Mouse (Mus musculus): ENCODE measurements around the gene Gm15737. TPM values are rescaled to one million over a fixed set of nuclear protein-coding genes. Genes with fewer than 3 reads are reported as not detected.
A peak's percentile ranks its signal among the peaks of the same experiment; 100 is the strongest.

Gm15737 gene
- polyA plus RNA-seq, 1 experiment from 2014 or later = 0.04 TPM

DNA sequence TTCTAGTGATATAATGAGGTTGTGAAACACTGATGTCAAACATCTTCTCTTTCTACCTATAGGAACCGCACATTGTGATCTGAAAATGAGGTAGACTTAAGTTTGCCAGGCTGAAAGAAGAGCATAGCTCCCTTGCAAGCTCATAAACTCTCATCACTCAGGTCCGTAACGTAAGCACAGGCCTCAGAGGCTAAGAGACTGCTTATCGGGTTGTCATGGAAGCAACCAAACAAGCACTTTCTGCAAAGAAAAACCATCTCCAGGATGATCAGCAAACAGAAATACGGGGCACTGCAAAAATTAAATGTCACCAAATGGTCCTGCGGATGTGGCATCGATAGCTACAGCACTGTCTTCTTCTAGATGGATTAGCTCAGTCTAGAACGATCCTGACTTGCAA is 23.3 kb upstream of the Gm15737 start:
- Histone ChIP-seq H3K4me3 (ENCODE audit: low read length) (no peak overlapping the region), H3K36me3 (ENCODE audit: insufficient read depth, low read length) (peaks cover 28% of the 10 kb centered on the region), H3K9me3 (ENCODE audit: low read length) (no peaks in the 10 kb centered on the region), H3K4me2 (replicated peaks; ENCODE audit: low read depth, low read length) (no peak overlapping the region), H3K4me1 (ENCODE audit: insufficient read depth, low read length) (no peaks in the 10 kb centered on the region), H3K27me3 (ENCODE audit: insufficient read depth, low read length) (no peaks in the 10 kb centered on the region), H3K9ac (replicated peaks; ENCODE audit: low read length) (no peak overlapping the region), H3K27ac (ENCODE audit: low read length) (no peak overlapping the region)
- ATAC-seq (ENCODE audit: low FRiP score, low TSS enrichment) = no peak
- WGBS = 88% methylated on average over 8 of the region's 8 CpGs

DNA sequence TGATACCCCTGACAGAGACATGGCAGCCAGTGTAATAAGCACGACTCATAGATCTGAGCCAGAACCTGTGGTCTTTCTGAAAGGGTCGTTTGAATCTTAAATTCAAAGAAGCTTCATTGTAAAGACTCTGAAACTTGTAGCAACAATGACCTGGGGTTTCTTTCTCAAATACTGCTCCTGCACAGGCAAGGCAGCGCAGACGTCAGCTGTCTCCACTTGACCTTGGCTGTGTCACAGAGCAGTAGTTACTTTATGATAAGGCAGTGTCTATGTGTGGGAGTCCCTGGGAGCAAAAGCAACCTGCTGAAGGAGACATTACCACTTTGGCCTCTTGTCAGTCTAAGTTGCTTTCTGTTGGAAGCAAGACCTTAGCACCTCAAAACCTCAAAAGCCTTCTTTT is 22.5 kb upstream of the Gm15737 start:
- 55% methylated on average over 4 of the region's 4 CpGs for WGBS
- no peaks in the 10 kb centered on the region for H3K9me3 ChIP-seq (ENCODE audit: low read length)
- H3K27ac ChIP-seq (ENCODE audit: low read length) = no peak overlapping the region
- peaks cover 28% of the 10 kb centered on the region for H3K36me3 ChIP-seq (ENCODE audit: insufficient read depth, low read length)
- no peak overlapping the region for H3K4me2 ChIP-seq (replicated peaks; ENCODE audit: low read depth, low read length)
- no peak overlapping the region for H3K4me3 ChIP-seq (ENCODE audit: low read length)
- no peaks in the 10 kb centered on the region for H3K27me3 ChIP-seq (ENCODE audit: insufficient read depth, low read length)
- ATAC-seq (ENCODE audit: low FRiP score, low TSS enrichment) = no peak
- H3K9ac ChIP-seq (replicated peaks; ENCODE audit: low read length) = no peak overlapping the region
- no peaks in the 10 kb centered on the region; the same call in 1 of the 2 replicates for H3K4me1 ChIP-seq (ENCODE audit: insufficient read depth, low read length)

DNA sequence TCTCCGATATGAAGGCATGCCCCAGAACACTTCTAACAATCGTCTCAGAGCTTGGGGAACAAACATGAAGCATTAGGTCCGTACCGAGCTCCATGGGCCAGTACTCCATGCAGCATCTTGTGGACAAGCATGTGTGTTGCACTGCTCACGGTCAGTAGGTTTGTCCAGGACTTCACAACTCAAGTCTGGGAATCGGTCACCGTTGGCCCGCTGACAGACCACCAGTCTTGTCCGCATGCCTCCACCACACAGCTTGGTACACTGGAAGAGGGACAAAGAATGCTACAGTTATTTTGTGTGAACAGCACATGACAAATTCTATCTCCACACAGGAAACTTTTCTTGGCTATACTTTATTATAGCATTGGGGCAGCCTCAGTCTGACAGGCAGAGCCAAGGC is 19.9 kb upstream of the Gm15737 start:
- Histone ChIP-seq H3K4me1 (ENCODE audit: insufficient read depth, low read length) (no peaks in the 10 kb centered on the region; the same call in 1 of the 2 replicates), H3K9me3 (ENCODE audit: low read length) (no peaks in the 10 kb centered on the region), H3K36me3 (ENCODE audit: insufficient read depth, low read length) (peaks cover 30% of the 10 kb centered on the region), H3K9ac (replicated peaks; ENCODE audit: low read length) (no peak overlapping the region), H3K27me3 (ENCODE audit: insufficient read depth, low read length) (no peaks in the 10 kb centered on the region), H3K4me3 (ENCODE audit: low read length) (no peak overlapping the region), H3K4me2 (replicated peaks; ENCODE audit: low read depth, low read length) (no peak overlapping the region), H3K27ac (ENCODE audit: low read length) (no peak overlapping the region)
- ATAC-seq (ENCODE audit: low FRiP score, low TSS enrichment) = no peak
- WGBS = 90% methylated on average over 9 of the region's 9 CpGs

DNA sequence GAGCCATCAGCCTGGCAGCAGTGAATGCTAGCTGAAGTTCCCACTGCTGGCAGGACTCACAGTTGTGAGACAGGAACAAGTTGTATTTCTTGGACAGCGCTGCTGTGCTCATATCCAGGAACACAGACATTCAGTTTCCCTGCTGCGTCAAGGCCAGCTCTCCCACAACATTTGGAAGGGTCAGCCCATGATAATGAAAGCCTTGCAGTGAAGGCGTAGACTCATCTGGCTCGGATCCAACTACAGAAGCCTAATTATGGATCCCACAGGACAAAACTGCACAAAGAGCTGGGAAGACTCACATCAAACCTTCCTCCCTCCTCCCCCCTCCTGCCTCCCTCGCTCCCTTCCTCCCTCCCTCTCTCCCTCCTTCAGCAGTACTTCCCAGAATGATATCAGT is 18.9 kb upstream of the Gm15737 start:
- Histone ChIP-seq H3K9me3 (ENCODE audit: low read length) (no peaks in the 10 kb centered on the region), H3K4me2 (replicated peaks; ENCODE audit: low read depth, low read length) (no peak overlapping the region), H3K36me3 (ENCODE audit: insufficient read depth, low read length) (peaks cover 26% of the 10 kb centered on the region), H3K9ac (replicated peaks; ENCODE audit: low read length) (no peak overlapping the region), H3K4me3 (ENCODE audit: low read length) (no peak overlapping the region), H3K27me3 (ENCODE audit: insufficient read depth, low read length) (no peaks in the 10 kb centered on the region), H3K27ac (ENCODE audit: low read length) (peak overlapping the region; percentile 11; the same call in 1 of the 2 replicates), H3K4me1 (ENCODE audit: insufficient read depth, low read length) (no peaks in the 10 kb centered on the region; the same call in 1 of the 2 replicates)
- ATAC-seq (ENCODE audit: low FRiP score, low TSS enrichment) = peak; percentile 82
- 51% methylated on average over 5 of the region's 5 CpGs for WGBS

DNA sequence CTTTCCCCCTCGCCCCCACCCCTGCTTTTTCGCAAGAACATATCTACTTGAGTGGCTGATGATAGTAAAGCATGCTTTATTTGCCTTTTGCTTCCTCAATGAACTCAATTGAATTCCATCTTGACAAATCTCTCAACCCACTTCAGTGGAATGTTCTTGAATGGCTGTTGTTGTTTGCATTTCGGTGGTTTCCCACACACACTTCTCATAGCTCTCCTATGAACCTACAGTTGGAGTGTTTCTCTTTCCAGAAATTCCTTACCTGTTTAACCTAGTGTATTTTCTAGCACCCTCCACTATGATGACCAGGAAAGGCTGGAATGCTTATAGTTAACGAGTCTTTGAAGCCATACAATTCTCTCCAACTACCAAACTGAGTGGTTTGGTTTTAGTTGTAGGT is 14.3 kb upstream of the Gm15737 start:
- no peaks in the 10 kb centered on the region for H3K27me3 ChIP-seq (ENCODE audit: insufficient read depth, low read length)
- no peak overlapping the region for H3K4me3 ChIP-seq (ENCODE audit: low read length)
- no peaks in the 10 kb centered on the region for H3K9me3 ChIP-seq (ENCODE audit: low read length)
- H3K4me1 ChIP-seq (ENCODE audit: insufficient read depth, low read length) = peaks cover 21% of the 10 kb centered on the region
- no peak overlapping the region for H3K9ac ChIP-seq (replicated peaks; ENCODE audit: low read length)
- no peak for ATAC-seq (ENCODE audit: low FRiP score, low TSS enrichment)
- H3K4me2 ChIP-seq (replicated peaks; ENCODE audit: low read depth, low read length) = no peak overlapping the region
- H3K27ac ChIP-seq (ENCODE audit: low read length) = no peak overlapping the region
- WGBS = 86% methylated on average over 4 of the region's 4 CpGs
- peaks cover 25% of the 10 kb centered on the region for H3K36me3 ChIP-seq (ENCODE audit: insufficient read depth, low read length)

DNA sequence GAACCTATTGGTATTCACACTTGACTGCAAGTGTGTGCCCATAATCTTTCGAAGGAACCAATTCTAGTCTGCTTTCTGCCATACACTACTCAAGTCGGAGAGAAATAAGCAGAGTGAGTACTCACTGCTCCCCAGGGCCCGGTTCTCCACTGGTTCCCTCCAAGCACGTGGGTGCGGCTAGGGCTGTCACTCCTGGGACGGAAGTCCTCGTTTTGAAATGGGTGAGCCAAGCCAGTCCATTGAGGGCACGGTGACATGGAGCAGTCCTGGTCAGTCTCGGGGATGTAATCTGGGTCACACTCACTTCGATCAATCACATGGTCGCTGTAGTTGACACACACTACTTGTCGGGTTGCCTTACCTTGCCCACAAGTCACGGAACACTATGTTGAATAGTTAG is 11.4 kb upstream of the Gm15737 start:
- Histone ChIP-seq H3K4me3 (ENCODE audit: low read length) (no peak overlapping the region), H3K27ac (ENCODE audit: low read length) (peak overlapping the region; percentile 17; the same call in 1 of the 2 replicates), H3K4me2 (replicated peaks; ENCODE audit: low read depth, low read length) (no peak overlapping the region), H3K27me3 (ENCODE audit: insufficient read depth, low read length) (no peaks in the 10 kb centered on the region), H3K36me3 (ENCODE audit: insufficient read depth, low read length) (peaks cover 29% of the 10 kb centered on the region), H3K4me1 (ENCODE audit: insufficient read depth, low read length) (peaks cover 25% of the 10 kb centered on the region), H3K9me3 (ENCODE audit: low read length) (no peaks in the 10 kb centered on the region), H3K9ac (replicated peaks; ENCODE audit: low read length) (no peak overlapping the region)
- WGBS = 89% methylated on average over 13 of the region's 13 CpGs
- no peak for ATAC-seq (ENCODE audit: low FRiP score, low TSS enrichment)

DNA sequence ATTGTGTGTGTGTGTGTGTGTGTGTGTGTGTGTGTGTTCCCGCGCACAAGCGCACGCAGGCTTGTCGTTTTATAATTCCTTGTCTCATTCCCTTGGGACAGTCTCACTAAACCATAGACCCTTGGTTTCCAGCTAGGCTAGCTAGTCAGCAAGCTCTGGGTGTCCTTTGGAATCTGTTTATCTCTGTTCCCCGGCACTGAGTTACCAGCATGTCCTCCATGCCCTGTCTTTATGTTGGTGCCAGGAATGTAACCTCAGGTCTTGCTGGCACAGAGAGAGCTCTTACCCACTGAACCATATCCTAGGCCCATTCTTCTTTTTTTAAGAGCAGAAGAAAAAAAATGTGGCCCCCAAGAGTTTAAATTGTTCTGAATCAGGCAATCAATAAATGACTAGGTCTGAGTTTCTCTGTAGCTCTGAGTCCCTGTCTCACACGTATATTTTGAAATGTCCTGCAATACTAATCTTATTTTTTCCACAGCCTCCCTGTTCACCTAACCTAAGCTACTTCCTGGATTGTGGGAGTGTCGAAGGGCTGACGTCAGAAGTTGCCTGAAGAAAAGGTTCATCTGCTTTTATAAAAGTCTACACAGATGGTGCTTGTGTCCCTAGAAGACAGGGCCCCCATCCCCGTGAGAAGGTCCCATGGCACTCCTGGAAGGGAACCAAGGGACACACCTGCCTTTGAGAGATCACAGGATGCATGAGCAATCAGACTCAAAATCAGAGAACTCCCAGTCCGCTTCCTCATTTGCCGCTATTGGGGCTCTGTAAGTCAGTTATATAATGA is 10.2 kb upstream of the Gm15737 start:
- H3K4me3 ChIP-seq (ENCODE audit: low read length) = no peak overlapping the region
- H3K4me1 ChIP-seq (ENCODE audit: insufficient read depth, low read length) = peaks cover 25% of the 10 kb centered on the region
- H3K27me3 ChIP-seq (ENCODE audit: insufficient read depth, low read length) = no peaks in the 10 kb centered on the region
- H3K9me3 ChIP-seq (ENCODE audit: low read length) = no peaks in the 10 kb centered on the region
- H3K27ac ChIP-seq (ENCODE audit: low read length) = peak overlapping the region; percentile 61; the same call in 1 of the 2 replicates
- WGBS = 73% methylated on average over 12 of the region's 12 CpGs
- H3K36me3 ChIP-seq (ENCODE audit: insufficient read depth, low read length) = peaks cover 40% of the 10 kb centered on the region
- no peak overlapping the region for H3K9ac ChIP-seq (replicated peaks; ENCODE audit: low read length)
- no peak overlapping the region for H3K4me2 ChIP-seq (replicated peaks; ENCODE audit: low read depth, low read length)
- ATAC-seq (ENCODE audit: low FRiP score, low TSS enrichment) = peak; percentile 81

DNA sequence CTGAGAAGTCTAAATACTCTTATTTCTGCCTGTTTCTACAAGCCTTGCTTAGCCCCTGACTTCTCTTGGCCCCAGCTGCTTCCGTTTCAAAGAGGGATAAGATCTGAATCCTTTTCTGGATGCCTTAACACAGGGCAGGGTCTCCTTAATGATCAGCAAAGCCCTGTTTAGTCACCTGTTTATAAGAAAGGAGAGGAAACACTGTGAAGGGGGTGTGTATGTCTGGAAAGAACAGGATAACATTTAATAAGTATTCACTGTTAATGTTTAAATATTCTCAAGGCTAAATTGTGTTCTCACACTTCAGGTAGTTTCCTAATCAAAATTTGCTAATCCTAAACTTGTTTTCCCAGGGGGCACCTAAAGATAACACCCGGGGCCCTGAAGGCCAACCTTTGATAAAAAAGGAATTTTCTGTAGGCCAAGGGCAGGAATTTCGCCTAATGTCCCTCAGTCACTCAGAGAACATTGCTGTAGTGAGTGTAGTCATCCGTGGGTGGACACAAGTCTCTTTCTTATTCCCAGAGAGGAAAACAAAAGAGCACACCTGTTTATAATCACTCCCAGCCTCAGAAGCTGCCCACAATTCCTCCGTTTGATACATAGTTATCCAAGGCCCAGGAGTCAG is 8.8 kb upstream of the Gm15737 start:
- 58% methylated on average over 5 of the region's 5 CpGs for WGBS
- H3K4me1 ChIP-seq (ENCODE audit: insufficient read depth, low read length) = peaks cover 25% of the 10 kb centered on the region
- H3K27ac ChIP-seq (ENCODE audit: low read length) = peak overlapping the region; percentile 78
- H3K4me2 ChIP-seq (replicated peaks; ENCODE audit: low read depth, low read length) = no peak overlapping the region
- no peaks in the 10 kb centered on the region for H3K9me3 ChIP-seq (ENCODE audit: low read length)
- no peaks in the 10 kb centered on the region for H3K27me3 ChIP-seq (ENCODE audit: insufficient read depth, low read length)
- H3K36me3 ChIP-seq (ENCODE audit: insufficient read depth, low read length) = peaks cover 43% of the 10 kb centered on the region
- H3K9ac ChIP-seq (replicated peaks; ENCODE audit: low read length) = no peak overlapping the region
- peak; percentile 69 for ATAC-seq (ENCODE audit: low FRiP score, low TSS enrichment)
- H3K4me3 ChIP-seq (ENCODE audit: low read length) = no peak overlapping the region

DNA sequence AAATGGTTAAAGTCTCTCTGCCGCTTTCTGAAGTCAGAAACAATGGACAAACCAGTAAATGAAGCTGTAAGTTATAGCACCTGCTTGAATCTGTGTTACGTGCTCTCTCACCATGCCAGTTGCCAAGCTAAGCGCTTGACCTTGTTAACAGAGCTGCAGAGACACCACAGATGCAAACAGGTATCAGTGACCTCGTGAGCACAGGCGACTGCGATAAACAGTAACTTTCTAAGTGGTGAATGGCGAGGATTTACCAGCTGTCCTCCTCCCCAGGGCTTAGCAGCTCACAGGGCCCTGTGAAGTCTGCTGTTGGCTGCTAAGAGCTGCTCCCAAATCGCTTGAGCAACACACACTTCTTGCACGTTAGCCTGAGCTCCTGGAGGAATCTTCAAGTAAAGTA is 6.6 kb upstream of the Gm15737 start:
- peaks cover 38% of the 10 kb centered on the region for H3K36me3 ChIP-seq (ENCODE audit: insufficient read depth, low read length)

More for the DNA sequence above, 6.6 kb upstream of the Gm15737 start:
- no peak overlapping the region for H3K4me2 ChIP-seq (replicated peaks; ENCODE audit: low read depth, low read length)
- no peak overlapping the region for H3K27ac ChIP-seq (ENCODE audit: low read length)
- 75% methylated on average over 9 of the region's 9 CpGs for WGBS
- no peak for ATAC-seq (ENCODE audit: low FRiP score, low TSS enrichment)
- peaks cover 18% of the 10 kb centered on the region for H3K4me1 ChIP-seq (ENCODE audit: insufficient read depth, low read length)
- H3K9ac ChIP-seq (replicated peaks; ENCODE audit: low read length) = no peak overlapping the region
- no peaks in the 10 kb centered on the region for H3K9me3 ChIP-seq (ENCODE audit: low read length)
- no peaks in the 10 kb centered on the region for H3K27me3 ChIP-seq (ENCODE audit: insufficient read depth, low read length)
- no peak overlapping the region for H3K4me3 ChIP-seq (ENCODE audit: low read length)
